Mouse (Mus musculus) ES-E14 (cell line): ENCODE results near the gene Tank.

ENCODE experiments used
- HCFC1 ChIP-seq: IDR thresholded peaks from 2 replicates; pipeline ENCODE4 v1.6.1; 2012; ENCODE audit warnings: low read length, inconsistent platforms, borderline replicate concordance; ENCODE audit not compliant: insufficient read depth
- MAFK ChIP-seq: IDR thresholded peaks from 2 replicates; pipeline ENCODE4 v1.6.1; 2014; ENCODE audit warnings: mild to moderate bottlenecking, low read depth, low read length, inconsistent platforms; ENCODE audit not compliant: insufficient read depth

DNA sequence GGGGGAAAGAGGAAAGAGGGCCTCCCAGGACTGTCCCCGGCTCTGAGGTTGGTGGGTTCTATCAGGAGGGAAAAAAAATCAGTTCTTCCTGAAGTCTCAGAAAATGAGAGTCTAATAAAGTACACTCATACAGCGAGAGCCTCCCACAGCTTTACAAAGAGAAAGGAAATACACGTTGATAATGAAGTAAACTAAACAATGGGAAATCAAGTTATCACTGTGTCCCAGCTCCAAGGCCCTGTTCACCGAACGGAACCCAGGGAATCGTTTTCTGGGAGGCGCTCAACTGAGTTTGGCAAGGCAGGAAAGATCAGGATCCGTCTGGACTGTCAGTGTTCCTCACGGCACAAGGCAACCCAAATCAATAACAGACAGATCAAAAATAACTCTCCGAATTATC is 84.4 kb downstream of the Tank start:
- TF ChIP-seq HCFC1 (no peak), MAFK (no peak)
